Mouse (Mus musculus) hindbrain, embryonic 16.5 days (tissue): ENCODE results near the gene Col20a1. TPM values are rescaled to one million over a fixed set of nuclear protein-coding genes. Genes with fewer than 3 reads are reported as not detected.

Experiments used
- ATAC-seq: fragments of 200-750 bp; cut with Nextera tagmentation; 2 replicates; pipeline ENCODE4 v1.8.0; 2017; ENCODE audit warnings: moderate TSS enrichment, moderate library complexity
- H3K27ac ChIP-seq: fragments of 300-500 bp; sonication (generic); 2 replicates; pipeline ENCODE4 v1.5.1; 2014; ENCODE audit warnings: low read depth, mild to moderate bottlenecking, control low read depth, low read length, moderate library complexity
- H3K27me3 ChIP-seq: fragments of 300-500 bp; sonication (generic); replicated peaks from 2 replicates; pipeline ENCODE4 v1.6.1; 2014; ENCODE audit warnings: low read length; ENCODE audit not compliant: control insufficient read depth, insufficient read depth
- H3K36me3 ChIP-seq: fragments of 300-500 bp; sonication (generic); 2 replicates; pipeline ENCODE4 v1.6.1; 2014; ENCODE audit warnings: mild to moderate bottlenecking, low read length, moderate library complexity, mixed read lengths; ENCODE audit not compliant: control insufficient read depth, insufficient read depth
- H3K4me1 ChIP-seq: fragments of 300-500 bp; sonication (generic); 2 replicates; pipeline ENCODE4 v1.6.1; 2014; ENCODE audit warnings: low read depth, low read length; ENCODE audit not compliant: control insufficient read depth, insufficient read depth
- H3K4me2 ChIP-seq: fragments of 300-500 bp; sonication (generic); 2 replicates; pipeline ENCODE4 v1.6.1; 2014; ENCODE audit warnings: mild to moderate bottlenecking, low read length, control low read depth, moderate library complexity
- H3K4me3 ChIP-seq: fragments of 300-500 bp; sonication (generic); 2 replicates; pipeline ENCODE4 v1.5.1; 2014; ENCODE audit warnings: mild to moderate bottlenecking, low read length, control low read depth, moderate library complexity
- H3K9ac ChIP-seq: fragments of 300-500 bp; sonication (generic); 2 replicates; pipeline ENCODE4 v1.6.1; 2014; ENCODE audit warnings: low read depth, mild to moderate bottlenecking, control low read depth, low read length, moderate library complexity
- H3K9me3 ChIP-seq: fragments of 300-500 bp; sonication (generic); 2 replicates; pipeline ENCODE4 v1.6.1; 2014; ENCODE audit warnings: mild to moderate bottlenecking, low read length, moderate library complexity; ENCODE audit not compliant: control insufficient read depth
- WGBS: fragments of 180-500 bp; shearing (Covaris S2); extraction: QIAGEN DNeasy Blood & Tissue Kit; methylation state at CpG from one replicate; pipeline ENCODE4 v1.1.7; 2014; 5-methylcytosine and 5-hydroxymethylcytosine counted together
- polyA plus RNA-seq: library from polyadenylated mRNA; unstranded; fragments of >200 nt; fragmentation: Nextera tagmentation; extraction: Ambion mirVana; gene quantifications from 2 replicates; pipeline ENCODE4 v1.2.1, GENCODE M21; 2015

The Col20a1 gene
- polyA plus RNA-seq, 1 experiment from 2014 or later, result 0.04 TPM

- Histone ChIP-seq H3K27ac (no peak overlapping the region), H3K9me3 (no peaks in the 10 kb centered on the region), H3K4me1 (peaks cover 5% of the 10 kb centered on the region), H3K4me2 (no peak overlapping the region), H3K4me3 (no peak overlapping the region), H3K27me3 (no peaks in the 10 kb centered on the region), H3K36me3 (no peaks in the 10 kb centered on the region), H3K9ac (no peak overlapping the region)
- 81% methylated on average over 2 of the region's 2 CpGs for WGBS
- no peak for ATAC-seq
These were observed 23.6 kb upstream of the Col20a1 start for GRCm38 (mm10) chr2:180962616-180963308.

GRCm38 (mm10) chr2:180963956-180964355 is 22.4 kb upstream of the Col20a1 start:
- ATAC-seq, result no peak
- H3K9me3 ChIP-seq, result no peaks in the 10 kb centered on the region
- H3K4me2 ChIP-seq, result no peak overlapping the region
- H3K27ac ChIP-seq, result no peak overlapping the region
- H3K4me3 ChIP-seq, result no peak overlapping the region
- H3K36me3 ChIP-seq, result no peaks in the 10 kb centered on the region
- no peak overlapping the region for H3K9ac ChIP-seq
- peaks cover 16% of the 10 kb centered on the region for H3K4me1 ChIP-seq
- no peaks in the 10 kb centered on the region for H3K27me3 ChIP-seq
- WGBS, result under 1% methylated on average over 5 of the region's 5 CpGs

- WGBS, result 14% methylated on average over 14 of the region's 14 CpGs
- Histone ChIP-seq H3K4me1 (peaks cover 19% of the 10 kb centered on the region), H3K4me3 (peak overlapping the region; percentile 66), H3K27ac (peak overlapping the region; percentile 91), H3K9me3 (no peaks in the 10 kb centered on the region), H3K9ac (peak overlapping the region; percentile 80), H3K4me2 (peak overlapping the region; percentile 59), H3K27me3 (no peaks in the 10 kb centered on the region), H3K36me3 (peaks cover 11% of the 10 kb centered on the region; the same call in 1 of the 2 replicates)
- ATAC-seq, result peak; percentile 32; the same call in 1 of the 2 replicates
These were observed 20.0 kb upstream of the Col20a1 start for GRCm38 (mm10) chr2:180966092-180966882.

- peak within 1 kb of the TSS; percentile 66 for H3K4me3 ChIP-seq
- WGBS, result under 1% methylated on average over 57 of the region's 57 CpGs
- H3K36me3 ChIP-seq, result peaks cover 20% of the 10 kb centered on the region
- peak within 1 kb of the TSS; percentile 59 for H3K4me2 ChIP-seq
- peak; percentile 94 for ATAC-seq
- H3K27me3 ChIP-seq, result no peaks in the 10 kb centered on the region
- no peaks in the 10 kb centered on the region for H3K9me3 ChIP-seq
- peaks cover 19% of the 10 kb centered on the region for H3K4me1 ChIP-seq
- H3K9ac ChIP-seq, result peak within 1 kb of the TSS; percentile 80
- peak within 1 kb of the TSS; percentile 91 for H3K27ac ChIP-seq
These were observed 19.1 kb upstream of the Col20a1 start, which contains the start of gene Arfgap1 for GRCm38 (mm10) chr2:180967010-180967763. Arfgap1 (plus strand) TSS chr2:180967225.

- ATAC-seq, result no peak
- H3K4me2 ChIP-seq, result no peak overlapping the region
- no peak overlapping the region for H3K27ac ChIP-seq
- H3K36me3 ChIP-seq, result peaks cover 54% of the 10 kb centered on the region
- WGBS, result 82% methylated on average over 6 of the region's 6 CpGs
- H3K9ac ChIP-seq, result no peak overlapping the region
- no peaks in the 10 kb centered on the region for H3K9me3 ChIP-seq
- H3K4me1 ChIP-seq, result no peaks in the 10 kb centered on the region
- no peak overlapping the region for H3K4me3 ChIP-seq
- no peaks in the 10 kb centered on the region for H3K27me3 ChIP-seq
These were observed 5.2 kb upstream of the Col20a1 start for GRCm38 (mm10) chr2:180981133-180981532.

- H3K27me3 ChIP-seq, result no peaks in the 10 kb centered on the region
- H3K36me3 ChIP-seq, result peaks cover 14% of the 10 kb centered on the region
- no peak overlapping the region for H3K4me3 ChIP-seq
- no peak overlapping the region for H3K4me2 ChIP-seq
- no peak overlapping the region for H3K9ac ChIP-seq
- H3K4me1 ChIP-seq, result no peaks in the 10 kb centered on the region; the same call in 1 of the 2 replicates
- no peak overlapping the region for H3K27ac ChIP-seq
- 69% methylated on average over 2 of the region's 2 CpGs for WGBS
- no peaks in the 10 kb centered on the region for H3K9me3 ChIP-seq
- ATAC-seq, result no peak
These were observed 700 bp upstream of the Col20a1 start for GRCm38 (mm10) chr2:180985635-180986034.

- 57% methylated on average over 1 of the region's 1 CpGs for WGBS
- H3K4me1 ChIP-seq, result no peaks in the 10 kb centered on the region; the same call in 1 of the 2 replicates
- no peaks in the 10 kb centered on the region for H3K27me3 ChIP-seq
- H3K36me3 ChIP-seq, result peaks cover 3% of the 10 kb centered on the region
- no peak overlapping the region for H3K4me2 ChIP-seq
- ATAC-seq, result no peak
- no peak overlapping the region for H3K9ac ChIP-seq
- no peaks in the 10 kb centered on the region for H3K9me3 ChIP-seq
- no peak overlapping the region for H3K27ac ChIP-seq
- H3K4me3 ChIP-seq, result no peak overlapping the region
These were observed 666 bp downstream of the Col20a1 start for GRCm38 (mm10) chr2:180987001-180987400.

- H3K4me1 ChIP-seq, result no peaks in the 10 kb centered on the region; the same call in 1 of the 2 replicates
- no peak overlapping the region for H3K9ac ChIP-seq
- ATAC-seq, result peak; percentile 51; the same call in 1 of the 2 replicates
- H3K36me3 ChIP-seq, result no peaks in the 10 kb centered on the region
- WGBS, result 27% methylated on average over 5 of the region's 5 CpGs
- no peaks in the 10 kb centered on the region for H3K9me3 ChIP-seq
- H3K4me3 ChIP-seq, result no peak overlapping the region
- H3K27me3 ChIP-seq, result no peaks in the 10 kb centered on the region
- H3K27ac ChIP-seq, result no peak overlapping the region
- no peak overlapping the region for H3K4me2 ChIP-seq
These were observed 1.2 kb downstream of the Col20a1 start for GRCm38 (mm10) chr2:180987432-180988030.
